Mouse (Mus musculus) frontal cortex, postnatal 10 days (tissue): ENCODE data around the gene Elmo2.

Source experiments
- DNase-seq, 2 experiments: peaks; one replicate each; pipeline ENCODE4 v3.0.0; 2022; ENCODE audit warnings: low spot score in 2 of 2, mixed read lengths in 1 of 2

Gene Elmo2

GRCm38 (mm10) chr2:165326304-165327190 is at the start of gene Elmo2:
Elmo2 (minus strand) TSS chr2:165326479.
- peak; percentile 98 to 99 for DNase-seq

- no peak for DNase-seq
These were observed 49.7 kb upstream of the Elmo2 start for GRCm38 (mm10) chr2:165376001-165376400.

- no peak for DNase-seq
These were observed 49.2 kb upstream of the Elmo2 start for GRCm38 (mm10) chr2:165375478-165375877.

GRCm38 (mm10) chr2:165371066-165371465 is 44.8 kb upstream of the Elmo2 start:
- peak in 1 of 2 experiments; percentile 38 for DNase-seq

GRCm38 (mm10) chr2:165370348-165370747 is 44.1 kb upstream of the Elmo2 start:
- DNase-seq, result no peak

- DNase-seq, result no peak
These were observed 42.2 kb upstream of the Elmo2 start, which contains the start of gene Zfp663 for GRCm38 (mm10) chr2:165368496-165368895. Zfp663 (minus strand) TSS chr2:165368729.

- DNase-seq, result no peak
These were observed 41.7 kb upstream of the Elmo2 start for GRCm38 (mm10) chr2:165367868-165368439.

- DNase-seq, result no peak
These were observed 40.8 kb upstream of the Elmo2 start for GRCm38 (mm10) chr2:165367047-165367520.

GRCm38 (mm10) chr2:165364334-165365091 is 38.2 kb upstream of the Elmo2 start:
- DNase-seq, result peak in 1 of 2 experiments; percentile 64

- no peak for DNase-seq
These were observed 37.0 kb upstream of the Elmo2 start for GRCm38 (mm10) chr2:165363282-165363681.

GRCm38 (mm10) chr2:165360861-165361260 is 34.6 kb upstream of the Elmo2 start:
- DNase-seq, result peak in 1 of 2 experiments; percentile 47

GRCm38 (mm10) chr2:165351828-165352513 is 25.7 kb upstream of the Elmo2 start:
- DNase-seq, result no peak

GRCm38 (mm10) chr2:165349466-165349865 is 23.2 kb upstream of the Elmo2 start:
- peak in 1 of 2 experiments; percentile 39 for DNase-seq

GRCm38 (mm10) chr2:165346180-165346579 is 19.9 kb upstream of the Elmo2 start:
- DNase-seq, result no peak

GRCm38 (mm10) chr2:165337191-165337590 is 10.9 kb upstream of the Elmo2 start:
- no peak for DNase-seq

GRCm38 (mm10) chr2:165332610-165333210 is 6.4 kb upstream of the Elmo2 start:
- no peak for DNase-seq

- no peak for DNase-seq
These were observed 3.4 kb upstream of the Elmo2 start for GRCm38 (mm10) chr2:165329703-165330102.

- DNase-seq, result no peak
These were observed 2.5 kb upstream of the Elmo2 start for GRCm38 (mm10) chr2:165328746-165329145.

GRCm38 (mm10) chr2:165327386-165327785 is 1.1 kb upstream of the Elmo2 start:
- no peak for DNase-seq

- DNase-seq, result no peak
These were observed 567 bp downstream of the Elmo2 start for GRCm38 (mm10) chr2:165325521-165326303.
